Mouse (Mus musculus) urinary bladder, postnatal 10 days (tissue): ENCODE measurements around the gene Sarm1.

Source experiments
- DNase-seq: peaks from one replicate; pipeline ENCODE4 v3.0.0; 2022; ENCODE audit warnings: low spot score

The Sarm1 gene

GRCm38 (mm10) chr11:78463286-78464036 lies 34.1 kb downstream of the Sarm1 start:
- DNase-seq = no peak

- DNase-seq = no peak
Observed at GRCm38 (mm10) chr11:78462669-78463068, 34.9 kb downstream of the Sarm1 start.

- no peak for DNase-seq
Observed at GRCm38 (mm10) chr11:78461894-78462293, 35.7 kb downstream of the Sarm1 start.

GRCm38 (mm10) chr11:78458740-78459139 lies 38.8 kb downstream of the Sarm1 start:
- no peak for DNase-seq

GRCm38 (mm10) chr11:78455308-78455707 lies 42.2 kb downstream of the Sarm1 start:
- DNase-seq = no peak

- DNase-seq = no peak
Observed at GRCm38 (mm10) chr11:78454276-78454675, 43.3 kb downstream of the Sarm1 start.

- no peak for DNase-seq
Observed at GRCm38 (mm10) chr11:78453675-78454074, 43.9 kb downstream of the Sarm1 start.

GRCm38 (mm10) chr11:78450337-78450736 lies 47.2 kb downstream of the Sarm1 start:
- no peak for DNase-seq

GRCm38 (mm10) chr11:78448242-78448641 lies 49.3 kb downstream of the Sarm1 start:
- DNase-seq = no peak

GRCm38 (mm10) chr11:78447168-78447567 lies 50.4 kb downstream of the Sarm1 start:
- no peak for DNase-seq

- no peak for DNase-seq
Observed at GRCm38 (mm10) chr11:78443115-78443514, 54.4 kb downstream of the Sarm1 start.

GRCm38 (mm10) chr11:78438399-78438930 lies 59.1 kb downstream of the Sarm1 start:
- no peak for DNase-seq

GRCm38 (mm10) chr11:78437182-78437581 lies 60.4 kb downstream of the Sarm1 start:
- no peak for DNase-seq

- no peak for DNase-seq
Observed at GRCm38 (mm10) chr11:78435776-78436349, 61.7 kb downstream of the Sarm1 start.

- DNase-seq = no peak
Observed at GRCm38 (mm10) chr11:78434052-78434451, 63.5 kb downstream of the Sarm1 start.

- DNase-seq = no peak
Observed at GRCm38 (mm10) chr11:78431176-78431575, 66.4 kb downstream of the Sarm1 start.

- DNase-seq = no peak
Observed at GRCm38 (mm10) chr11:78430195-78430878, 67.2 kb downstream of the Sarm1 start.

GRCm38 (mm10) chr11:78428309-78428708 lies 69.2 kb downstream of the Sarm1 start:
- no peak for DNase-seq

- DNase-seq = no peak
Observed at GRCm38 (mm10) chr11:78427655-78428054, 69.9 kb downstream of the Sarm1 start.

GRCm38 (mm10) chr11:78425572-78425971 lies 72.0 kb downstream of the Sarm1 start:
- no peak for DNase-seq

GRCm38 (mm10) chr11:78424352-78424751 lies 73.2 kb downstream of the Sarm1 start:
- DNase-seq = no peak
